Mouse (Mus musculus) forebrain, embryonic 13.5 days (tissue): ENCODE data around the gene Dzank1. TPM values are rescaled to one million over a fixed set of nuclear protein-coding genes. Genes with fewer than 3 reads are reported as not detected.

Experiments used
- ATAC-seq: fragments of 200-750 bp; cut with Nextera tagmentation; 2 replicates; pipeline ENCODE4 v1.8.0; 2017
- H3K27ac ChIP-seq: fragments of 300-500 bp; sonication (generic); 2 replicates; pipeline ENCODE4 v1.5.1; 2015; ENCODE audit warnings: inconsistent platforms, mild to moderate bottlenecking, moderate library complexity
- H3K27me3 ChIP-seq: fragments of 300-500 bp; sonication (generic); 2 replicates; pipeline ENCODE4 v1.6.1; 2015; ENCODE audit warnings: mild to moderate bottlenecking, inconsistent platforms
- H3K36me3 ChIP-seq: fragments of 300-500 bp; sonication (generic); 2 replicates; pipeline ENCODE4 v1.6.1; 2015; ENCODE audit warnings: mild to moderate bottlenecking, inconsistent platforms; ENCODE audit not compliant: poor library complexity, severe bottlenecking
- H3K4me1 ChIP-seq: fragments of 300-500 bp; sonication (generic); 2 replicates; pipeline ENCODE4 v1.6.1; 2015; ENCODE audit warnings: inconsistent platforms
- H3K4me2 ChIP-seq: fragments of 300-500 bp; sonication (generic); 2 replicates; pipeline ENCODE4 v1.6.1; 2015; ENCODE audit warnings: inconsistent platforms, mild to moderate bottlenecking, moderate library complexity
- H3K4me3 ChIP-seq: fragments of 300-500 bp; sonication (generic); 2 replicates; pipeline ENCODE4 v1.5.1; 2015; ENCODE audit warnings: mild to moderate bottlenecking, inconsistent platforms
- H3K9ac ChIP-seq: fragments of 300-500 bp; sonication (generic); 2 replicates; pipeline ENCODE4 v1.6.1; 2015; ENCODE audit warnings: mild to moderate bottlenecking, inconsistent platforms
- H3K9me3 ChIP-seq: fragments of 300-500 bp; sonication (generic); replicated peaks from 2 replicates; pipeline ENCODE4 v1.6.1; 2016; ENCODE audit warnings: inconsistent platforms
- WGBS: fragments of 180-500 bp; shearing (Covaris S2); methylation state at CpG from one replicate; pipeline ENCODE4 v1.1.7; 2015; 5-methylcytosine and 5-hydroxymethylcytosine counted together
- polyA plus RNA-seq: library from polyadenylated mRNA; unstranded; fragments of >200 nt; fragmentation: Nextera tagmentation; extraction: Ambion mirVana; gene quantifications from 2 replicates; pipeline ENCODE4 v1.2.1, GENCODE M21; 2015

Gene Dzank1
- 2.7 and 4.5 TPM in 2 replicates for polyA plus RNA-seq

DNA sequence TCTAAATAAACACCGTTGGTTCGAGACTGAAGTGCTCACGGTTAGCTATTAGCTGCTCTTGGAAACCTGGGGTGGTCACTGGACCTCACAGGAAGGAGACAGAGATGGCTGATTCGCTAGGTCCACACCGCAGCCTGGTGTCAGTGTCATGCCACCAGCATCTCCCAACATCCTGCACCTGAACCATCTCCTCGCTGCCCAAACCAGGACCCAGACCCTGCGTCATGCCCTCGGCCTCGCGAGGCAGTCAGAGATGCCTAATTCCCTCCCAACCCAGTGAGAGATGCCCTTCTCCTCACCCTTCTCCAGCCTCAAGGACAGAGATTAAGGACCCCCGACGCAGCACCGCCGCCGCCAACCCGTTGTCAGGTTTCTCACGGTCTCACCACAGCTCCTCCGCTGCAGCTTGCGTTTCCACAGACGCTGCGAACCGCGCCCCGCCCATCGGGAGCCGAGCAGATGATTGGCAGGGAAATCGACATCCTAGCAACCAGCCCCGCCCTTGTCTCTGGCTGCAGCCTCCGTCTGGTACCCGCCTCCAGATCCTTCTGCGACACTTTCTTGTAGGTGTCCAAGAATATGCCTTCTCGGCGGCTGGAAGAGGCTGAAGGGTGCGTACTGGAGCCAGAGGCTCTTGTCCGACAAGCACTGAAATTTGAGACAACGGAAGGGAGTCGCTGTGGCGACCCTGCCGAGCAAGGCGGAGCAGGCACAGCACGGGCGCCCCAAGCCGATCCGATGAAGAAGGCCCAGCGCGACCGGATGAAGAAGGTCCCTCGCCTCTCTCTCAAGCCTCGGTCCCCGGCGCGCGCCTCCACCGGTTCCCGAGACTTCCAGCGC, at the start of gene Dzank1, which contains the start of gene Polr3f:
Gene Dzank1 (minus strand): TSS at position 434 of the 840 bp plus-strand sequence.
Gene Polr3f (plus strand): TSS at position 738 of the 840 bp plus-strand sequence.
- Histone ChIP-seq H3K4me2 (peak within 1 kb of the TSS; percentile 88), H3K4me1 (peaks cover 27% of the 10 kb centered on the region), H3K27ac (peak within 1 kb of the TSS; percentile 93), H3K27me3 (0 out of 2 replicates have a peak, but pooled peaks cover 7% of the 10 kb centered on the region), H3K9me3 (no peaks in the 10 kb centered on the region), H3K9ac (peak within 1 kb of the TSS; percentile 90), H3K36me3 (peaks cover 10% of the 10 kb centered on the region), H3K4me3 (peak within 1 kb of the TSS; percentile 99)
- 1% methylated on average over 56 of the region's 56 CpGs for WGBS
- peak; percentile 99 for ATAC-seq

- Histone ChIP-seq H3K4me2 (peak within 1 kb of the TSS; percentile 71), H3K36me3 (peaks cover 9% of the 10 kb centered on the region), H3K27me3 (no peaks in the 10 kb centered on the region), H3K9ac (peak within 1 kb of the TSS; percentile 80), H3K4me1 (peaks cover 22% of the 10 kb centered on the region), H3K9me3 (no peaks in the 10 kb centered on the region), H3K27ac (peak within 1 kb of the TSS; percentile 79), H3K4me3 (peak within 1 kb of the TSS; percentile 84)
- peak; percentile 99 for ATAC-seq
- under 1% methylated on average over 44 of the region's 44 CpGs for WGBS
Measured at GRCm38 (mm10) chr2:144555820-144556552, 28.8 kb upstream of the Dzank1 start, which contains the start of gene Sec23b. Gene Sec23b, plus strand, starts transcription at chr2:144556229.

- Histone ChIP-seq H3K9ac (peak overlapping the region; percentile 76), H3K36me3 (peaks cover 9% of the 10 kb centered on the region), H3K27ac (peak overlapping the region; percentile 79), H3K9me3 (no peaks in the 10 kb centered on the region), H3K4me2 (peak overlapping the region; percentile 71), H3K4me3 (peak overlapping the region; percentile 84), H3K27me3 (no peaks in the 10 kb centered on the region), H3K4me1 (peaks cover 22% of the 10 kb centered on the region)
- no peak for ATAC-seq
- WGBS = 2% methylated on average over 14 of the region's 14 CpGs
Measured at GRCm38 (mm10) chr2:144555286-144555819, 28.1 kb upstream of the Dzank1 start.

- Histone ChIP-seq H3K4me3 (no peak overlapping the region), H3K36me3 (no peaks in the 10 kb centered on the region), H3K9me3 (no peaks in the 10 kb centered on the region), H3K4me1 (peaks cover 32% of the 10 kb centered on the region), H3K9ac (no peak overlapping the region), H3K27ac (no peak overlapping the region), H3K27me3 (no peaks in the 10 kb centered on the region), H3K4me2 (no peak overlapping the region)
- WGBS = 88% methylated on average over 3 of the region's 3 CpGs
- ATAC-seq = no peak
Measured at GRCm38 (mm10) chr2:144553905-144554304, 26.7 kb upstream of the Dzank1 start.

DNA sequence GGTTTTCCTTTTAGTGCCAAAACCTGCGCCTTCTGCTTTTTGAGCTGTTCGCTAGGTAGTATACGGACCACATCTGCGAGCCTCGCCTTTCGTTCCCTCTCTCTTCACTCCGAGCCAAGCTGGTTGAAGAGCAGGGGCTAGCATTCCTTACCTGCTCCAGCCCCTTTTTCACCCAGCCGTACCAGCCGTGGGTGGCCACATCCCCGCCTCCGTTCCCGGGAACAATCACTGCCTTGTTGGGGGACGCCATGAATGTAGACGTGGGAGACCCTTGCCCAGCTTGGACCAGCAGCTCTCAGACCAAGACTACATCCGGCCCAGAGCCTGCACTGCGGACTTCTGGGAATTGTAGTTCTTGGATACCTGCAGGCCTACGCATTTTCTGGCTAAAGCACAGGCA, 23.3 kb upstream of the Dzank1 start, which contains the start of gene Rbbp9:
Gene Rbbp9 (minus strand): TSS at position 341 of the 400 bp plus-strand sequence.
- ATAC-seq = peak; percentile 98
- Histone ChIP-seq H3K27ac (peak within 1 kb of the TSS; percentile 83), H3K36me3 (peaks cover 23% of the 10 kb centered on the region), H3K9me3 (no peaks in the 10 kb centered on the region), H3K27me3 (no peaks in the 10 kb centered on the region), H3K4me2 (peak within 1 kb of the TSS; percentile 70), H3K9ac (peak within 1 kb of the TSS; percentile 88), H3K4me1 (peaks cover 16% of the 10 kb centered on the region), H3K4me3 (peak within 1 kb of the TSS; percentile 73)
- WGBS = under 1% methylated on average over 17 of the region's 17 CpGs

GRCm38 (mm10) chr2:144547559-144547958, 20.3 kb upstream of the Dzank1 start:
- no peak for ATAC-seq
- no peaks in the 10 kb centered on the region for H3K27me3 ChIP-seq
- H3K36me3 ChIP-seq = peaks cover 51% of the 10 kb centered on the region
- no peak overlapping the region for H3K4me2 ChIP-seq
- H3K9me3 ChIP-seq = no peaks in the 10 kb centered on the region
- H3K27ac ChIP-seq = no peak overlapping the region
- WGBS = 79% methylated on average over 4 of the region's 4 CpGs
- H3K4me3 ChIP-seq = no peak overlapping the region
- H3K9ac ChIP-seq = no peak overlapping the region; the same call in 1 of the 2 replicates
- H3K4me1 ChIP-seq = peaks cover 10% of the 10 kb centered on the region

- H3K9ac ChIP-seq = no peak overlapping the region
- H3K4me2 ChIP-seq = no peak overlapping the region
- H3K27ac ChIP-seq = no peak overlapping the region
- no peaks in the 10 kb centered on the region for H3K27me3 ChIP-seq
- no peak overlapping the region for H3K4me3 ChIP-seq
- 74% methylated on average over 1 of the region's 1 CpGs for WGBS
- H3K36me3 ChIP-seq = peaks cover 63% of the 10 kb centered on the region
- peaks cover 10% of the 10 kb centered on the region for H3K4me1 ChIP-seq
- no peaks in the 10 kb centered on the region for H3K9me3 ChIP-seq
- no peak for ATAC-seq
Measured at GRCm38 (mm10) chr2:144545481-144545880, 18.3 kb upstream of the Dzank1 start.

GRCm38 (mm10) chr2:144545061-144545460, 17.8 kb upstream of the Dzank1 start:
- WGBS = 88% methylated on average over 2 of the region's 2 CpGs

GRCm38 (mm10) chr2:144544630-144545029, 17.4 kb upstream of the Dzank1 start:
- H3K9ac ChIP-seq = no peak overlapping the region
- H3K27ac ChIP-seq = no peak overlapping the region
- WGBS = 84% methylated on average over 6 of the region's 6 CpGs
- ATAC-seq = no peak
- no peaks in the 10 kb centered on the region for H3K27me3 ChIP-seq
- peaks cover 71% of the 10 kb centered on the region for H3K36me3 ChIP-seq
- peaks cover 6% of the 10 kb centered on the region; the same call in 1 of the 2 replicates for H3K4me1 ChIP-seq
- no peaks in the 10 kb centered on the region for H3K9me3 ChIP-seq
- H3K4me2 ChIP-seq = no peak overlapping the region
- H3K4me3 ChIP-seq = no peak overlapping the region

More at GRCm38 (mm10) chr2:144545061-144545460, 17.8 kb upstream of the Dzank1 start:
- Histone ChIP-seq H3K4me2 (no peak overlapping the region), H3K9me3 (no peaks in the 10 kb centered on the region), H3K36me3 (peaks cover 67% of the 10 kb centered on the region), H3K4me1 (peaks cover 10% of the 10 kb centered on the region), H3K27ac (no peak overlapping the region), H3K4me3 (no peak overlapping the region), H3K9ac (no peak overlapping the region), H3K27me3 (no peaks in the 10 kb centered on the region)
- no peak for ATAC-seq

DNA sequence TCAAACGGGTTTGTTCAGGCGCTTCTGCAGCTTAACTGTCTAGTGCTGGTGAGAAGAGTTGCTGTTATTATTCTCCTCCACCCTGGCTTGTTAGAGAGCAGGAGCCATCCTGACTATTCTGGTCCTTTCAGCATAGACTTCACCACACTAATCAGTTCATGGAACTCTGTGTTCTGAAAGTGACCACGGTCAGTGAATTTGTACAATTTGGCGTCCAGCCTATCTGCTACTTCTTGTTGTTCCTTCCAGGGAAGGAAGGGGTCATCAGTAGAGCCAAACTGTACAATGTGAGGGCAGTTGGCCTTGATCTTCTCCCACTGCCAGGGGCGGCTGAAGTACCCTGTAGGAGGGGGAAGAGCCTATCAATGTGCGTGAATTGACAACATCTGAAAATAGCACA, 16.5 kb upstream of the Dzank1 start:
- 94% methylated on average over 6 of the region's 6 CpGs for WGBS
- no peak for ATAC-seq
- Histone ChIP-seq H3K4me3 (no peak overlapping the region), H3K9ac (no peak overlapping the region), H3K27ac (no peak overlapping the region), H3K36me3 (peaks cover 81% of the 10 kb centered on the region), H3K4me2 (no peak overlapping the region), H3K27me3 (no peaks in the 10 kb centered on the region), H3K4me1 (no peaks in the 10 kb centered on the region), H3K9me3 (no peaks in the 10 kb centered on the region)

DNA sequence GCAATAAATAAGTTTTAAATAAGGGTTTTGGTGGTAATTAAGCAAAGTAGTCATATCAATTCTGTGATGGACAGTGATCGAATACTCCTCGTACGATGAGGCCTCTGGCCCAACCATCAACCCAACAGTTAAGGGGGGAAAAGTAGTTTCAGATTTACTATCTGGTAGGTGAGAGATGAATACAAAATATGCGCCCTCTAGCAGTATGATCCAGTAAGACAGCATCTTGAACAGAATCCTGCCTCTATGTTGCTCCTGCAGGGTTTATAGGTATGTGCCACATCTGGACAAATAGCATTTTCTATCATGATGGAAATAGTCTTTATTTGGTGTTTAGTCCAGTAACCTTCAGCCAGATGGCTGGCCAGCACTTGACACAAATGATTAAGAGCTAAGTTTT, 14.0 kb upstream of the Dzank1 start:
- Histone ChIP-seq H3K27me3 (no peaks in the 10 kb centered on the region), H3K27ac (no peak overlapping the region), H3K9ac (no peak overlapping the region), H3K36me3 (peaks cover 86% of the 10 kb centered on the region), H3K9me3 (no peaks in the 10 kb centered on the region), H3K4me2 (no peak overlapping the region), H3K4me1 (no peaks in the 10 kb centered on the region), H3K4me3 (no peak overlapping the region)
- ATAC-seq = no peak
- WGBS = 89% methylated on average over 4 of the region's 4 CpGs
